ENCODE assay signal across 7 mouse cellular contexts in the genomic region with DNA sequence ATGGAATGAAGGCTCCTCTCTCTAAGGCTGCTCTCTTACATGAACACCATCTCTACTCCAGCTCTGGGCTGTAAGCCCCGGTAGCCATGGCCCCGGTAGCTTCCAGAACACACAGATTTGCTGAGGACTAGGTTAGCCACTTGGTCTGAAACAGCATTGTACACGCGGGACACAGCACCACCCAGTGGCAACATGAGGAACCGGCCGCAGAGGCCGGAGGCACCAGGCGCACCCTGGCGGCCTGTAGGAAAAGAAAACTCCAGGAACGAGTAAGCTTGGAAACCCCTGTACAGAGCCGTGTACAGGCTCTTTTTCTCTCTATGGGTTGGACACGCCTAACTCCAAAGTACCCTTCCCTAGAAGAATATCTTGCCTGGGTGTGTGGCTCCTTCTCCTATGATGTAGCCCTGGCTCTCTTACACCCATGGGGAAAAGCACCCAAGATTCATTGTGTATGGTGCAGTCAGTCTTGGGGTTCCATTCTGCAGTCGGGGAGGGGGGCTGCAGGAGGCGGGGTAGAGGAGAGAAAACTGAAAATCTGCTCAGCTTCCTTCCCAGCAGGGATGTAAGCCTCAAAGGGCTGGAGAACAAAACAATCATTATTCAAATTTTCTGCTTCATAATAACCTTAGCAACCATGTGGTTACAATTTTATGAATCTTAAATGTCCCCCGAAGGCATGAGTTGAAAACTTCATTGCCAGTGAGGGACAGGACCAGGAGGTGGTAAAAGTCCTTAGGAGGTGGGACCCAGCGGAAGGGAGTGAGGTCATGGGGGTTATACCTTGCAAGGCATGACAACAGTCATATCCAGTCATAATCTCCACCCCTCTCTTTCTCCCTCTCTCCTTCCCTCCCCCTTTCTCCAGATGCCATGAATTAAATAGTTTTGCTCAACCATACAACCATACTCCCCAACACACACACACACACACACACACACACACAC.
A peak's percentile ranks its signal among the peaks of the same experiment; 100 is the strongest.
DNase-seq lines count a peak whose midpoint lies in the region; ATAC-seq lines count a peak whose summit lies in the region.

No protein-coding gene starts in this region.

- 24% methylated on average over 16 of the region's 16 CpGs for WGBS in limb, embryonic 10.5 days
- WGBS in midbrain, embryonic 15.5 days = 15% methylated on average over 16 of the region's 16 CpGs

- no peak overlapping the region for H3K9ac ChIP-seq in midbrain, embryonic 15.5 days

- H3K4me2 ChIP-seq in midbrain, embryonic 15.5 days = no peak overlapping the region

- H3K4me1 ChIP-seq in limb, embryonic 10.5 days = peaks cover 9% of the 10 kb centered on the region; the same call in 1 of the 2 replicates
- H3K4me1 ChIP-seq in midbrain, embryonic 15.5 days = no peaks in the 10 kb centered on the region

- no peaks in the 10 kb centered on the region for H3K36me3 ChIP-seq in limb, embryonic 10.5 days
- H3K36me3 ChIP-seq in midbrain, embryonic 15.5 days (replicated peaks) = no peaks in the 10 kb centered on the region

- H3K27ac ChIP-seq in limb, embryonic 10.5 days = no peak overlapping the region
- H3K27ac ChIP-seq in midbrain, embryonic 15.5 days = no peak overlapping the region

- peak; percentile 85 for ATAC-seq in midbrain, embryonic 15.5 days (replicated peaks)

- H3K27me3 ChIP-seq in limb, embryonic 10.5 days (ENCODE audit: low read depth, poor library complexity, severe bottlenecking) = peaks cover 16% of the 10 kb centered on the region
- 0 out of 2 replicates have a peak, but pooled peaks cover 10% of the 10 kb centered on the region for H3K27me3 ChIP-seq in midbrain, embryonic 15.5 days (replicated peaks)

- H3K9me3 ChIP-seq in limb, embryonic 10.5 days (replicated peaks) = no peaks in the 10 kb centered on the region
- no peaks in the 10 kb centered on the region for H3K9me3 ChIP-seq in midbrain, embryonic 15.5 days

- peak; percentile 83 for DNase-seq in adrenal gland, adult 2 months
- DNase-seq in embryo, embryonic 11.5 days (ENCODE audit: low read depth, low spot score) = peak; percentile 85
- peak; percentile 75 to 81 for DNase-seq in gastrocnemius, postnatal 4 days (ENCODE audit: low spot score in 2 of 2)
- peak; percentile 87 for DNase-seq in kidney, adult 18-20 months
- DNase-seq in limb, embryonic 10.5 days (ENCODE audit: low spot score) = peak; percentile 91
- peak; percentile 72 to 86 for DNase-seq in spleen, adult 18-20 months

- no peak overlapping the region for H3K4me3 ChIP-seq in limb, embryonic 10.5 days
- H3K4me3 ChIP-seq in midbrain, embryonic 15.5 days = no peak overlapping the region
